Mouse (Mus musculus): ENCODE measurements at regions not wholly inside any gene's neighbourhood (a gene's known extent, or its start where the extent isn't known, plus 50 kb on each side); places are given as distances from the start of the nearest gene placed in this dataset.

- no peak for DNase-seq (ENCODE audit: low spot score in 2 of 2)
Observed at GRCm38 (mm10) chr3:70860909-70861675, 853.7 kb downstream of the Otol1 start.

- DNase-seq (ENCODE audit: low spot score in 2 of 2): peak in 1 of 2 experiments; percentile 30
Observed at GRCm38 (mm10) chr3:70873688-70874551, 866.5 kb downstream of the Otol1 start.

- no peak for DNase-seq (ENCODE audit: low spot score in 2 of 2)
Observed at GRCm38 (mm10) chr3:70874614-70875013, 867.2 kb downstream of the Otol1 start.
